Mouse (Mus musculus) olfactory bulb, adult 2 months (tissue): ENCODE results near the gene Izumo1r.

ENCODE experiments used
- CTCF ChIP-seq: fragments of 200-500 bp; IDR thresholded peaks from 2 replicates; pipeline ENCODE4 v1.5.1; 2012; ENCODE audit warnings: low read depth, mild to moderate bottlenecking, low read length, moderate library complexity; ENCODE audit not compliant: insufficient read depth
- POLR2A ChIP-seq: fragments of 200-500 bp; IDR thresholded peaks from 2 replicates; pipeline ENCODE4 v1.6.1; 2012; ENCODE audit warnings: mild to moderate bottlenecking, low read depth, low read length, moderate library complexity; ENCODE audit not compliant: insufficient read depth

- no peak for TF ChIP-seq CTCF
- no peak for TF ChIP-seq POLR2A
Observed at GRCm38 (mm10) chr9:14939610-14940009, 35.9 kb upstream of the Izumo1r start.
